Mouse (Mus musculus): Measurements from ENCODE around the gene Rpf1. TPM values are rescaled to one million over a fixed set of nuclear protein-coding genes. Genes with fewer than 3 reads are reported as not detected.

Rpf1 gene
- polyA plus RNA-seq, 2 experiments: 20.6 to 32.7 TPM

GRCm38 (mm10) chr3:146534986-146535385 lies 13.8 kb upstream of the Rpf1 start:
- no peaks in the 10 kb centered on the region for H3K36me3 ChIP-seq (replicated peaks; ENCODE audit: control insufficient read depth, insufficient read depth, low read depth)
- no peaks in the 10 kb centered on the region for H3K27me3 ChIP-seq (ENCODE audit: control insufficient read depth, insufficient read depth, low read length)
- DNase-seq (ENCODE audit: low read depth in 3 of 3, low spot score in 3 of 3): no peak
- no peak overlapping the region for H3K4me2 ChIP-seq (ENCODE audit: low read depth)
- no peaks in the 10 kb centered on the region for H3K4me1 ChIP-seq (replicated peaks; ENCODE audit: control insufficient read depth in 2 of 2, insufficient read depth in 2 of 2, low read length in 1 of 2)
- WGBS (ENCODE audit: insufficient replicate concordance): 57% methylated on average over 6 of the region's 6 CpGs
- no peaks in the 10 kb centered on the region for H3K9me3 ChIP-seq (ENCODE audit: control insufficient read depth, low read length)
- TF ChIP-seq EP300 (IDR thresholded peaks at IDR 0.05; ENCODE audit: low read depth) (no peak), CTCF (IDR thresholded peaks at IDR 0.05; ENCODE audit: low read depth) (no peak)
- H3K9ac ChIP-seq (replicated peaks): no peak overlapping the region
- no peak overlapping the region for H3K27ac ChIP-seq
- H3K4me3 ChIP-seq (ENCODE audit: insufficient read depth in 1 of 2, low read depth in 2 of 2, low read length in 2 of 2): no peak overlapping the region
- ATAC-seq (ENCODE audit: insufficient read depth): no peak

- Histone ChIP-seq H3K9me3 (ENCODE audit: control insufficient read depth, low read length) (no peaks in the 10 kb centered on the region), H3K36me3 (replicated peaks; ENCODE audit: control insufficient read depth, insufficient read depth, low read depth) (no peaks in the 10 kb centered on the region), H3K4me2 (ENCODE audit: low read depth) (no peak overlapping the region), H3K27me3 (ENCODE audit: control insufficient read depth, insufficient read depth, low read length) (no peaks in the 10 kb centered on the region), H3K27ac (no peak overlapping the region), H3K4me3 (ENCODE audit: insufficient read depth in 1 of 2, low read depth in 2 of 2, low read length in 2 of 2) (no peak overlapping the region), H3K9ac (replicated peaks) (no peak overlapping the region), H3K4me1 (replicated peaks; ENCODE audit: control insufficient read depth in 2 of 2, insufficient read depth in 2 of 2, low read length in 1 of 2) (no peaks in the 10 kb centered on the region)
- no peak for ATAC-seq (ENCODE audit: insufficient read depth)
- TF ChIP-seq EP300 (IDR thresholded peaks at IDR 0.05; ENCODE audit: low read depth) (no peak), CTCF (IDR thresholded peaks at IDR 0.05; ENCODE audit: low read depth) (no peak)
- WGBS (ENCODE audit: insufficient replicate concordance): 39% methylated on average over 2 of the region's 2 CpGs
- DNase-seq (ENCODE audit: low read depth in 3 of 3, low spot score in 3 of 3): no peak
Observed at GRCm38 (mm10) chr3:146528335-146528734, 7.1 kb upstream of the Rpf1 start.

- peak overlapping the region; percentile 89 for H3K27ac ChIP-seq
- H3K36me3 ChIP-seq (replicated peaks; ENCODE audit: control insufficient read depth, insufficient read depth, low read depth): peaks cover 16% of the 10 kb centered on the region
- TF ChIP-seq EP300 (IDR thresholded peaks at IDR 0.05; ENCODE audit: low read depth) (no peak), CTCF (IDR thresholded peaks at IDR 0.05; ENCODE audit: low read depth) (no peak)
- H3K9ac ChIP-seq (replicated peaks): peak overlapping the region; percentile 89
- peak overlapping the region; percentile 94 for H3K4me2 ChIP-seq (ENCODE audit: low read depth)
- no peaks in the 10 kb centered on the region for H3K9me3 ChIP-seq (ENCODE audit: control insufficient read depth, low read length)
- DNase-seq (ENCODE audit: low read depth in 3 of 3, low spot score in 3 of 3) (no peak), ATAC-seq (ENCODE audit: insufficient read depth) (no peak)
- H3K4me3 ChIP-seq (ENCODE audit: insufficient read depth in 1 of 2, low read depth in 2 of 2, low read length in 2 of 2): peak overlapping the region; percentile 92 to 96
- peaks cover 4 to 8% of the 10 kb centered on the region in 2 experiments; a peak in 3 of 4 replicates for H3K4me1 ChIP-seq (replicated peaks; ENCODE audit: control insufficient read depth in 2 of 2, insufficient read depth in 2 of 2, low read length in 1 of 2)
- no peaks in the 10 kb centered on the region for H3K27me3 ChIP-seq (ENCODE audit: control insufficient read depth, insufficient read depth, low read length)
- WGBS (ENCODE audit: insufficient replicate concordance): 4% methylated on average over 8 of the region's 8 CpGs
Observed at GRCm38 (mm10) chr3:146521652-146522020, 407 bp upstream of the Rpf1 start.

- H3K9ac ChIP-seq (replicated peaks): peak overlapping the region; percentile 89
- peaks cover 4 to 8% of the 10 kb centered on the region in 2 experiments; a peak in 3 of 4 replicates for H3K4me1 ChIP-seq (replicated peaks; ENCODE audit: control insufficient read depth in 2 of 2, insufficient read depth in 2 of 2, low read length in 1 of 2)
- no peaks in the 10 kb centered on the region for H3K27me3 ChIP-seq (ENCODE audit: control insufficient read depth, insufficient read depth, low read length)
- H3K9me3 ChIP-seq (ENCODE audit: control insufficient read depth, low read length): no peaks in the 10 kb centered on the region
- ATAC-seq (ENCODE audit: insufficient read depth) (no peak), DNase-seq (ENCODE audit: low read depth in 3 of 3, low spot score in 3 of 3) (no peak)
- peak overlapping the region; percentile 94 for H3K4me2 ChIP-seq (ENCODE audit: low read depth)
- WGBS (ENCODE audit: insufficient replicate concordance): 41% methylated on average over 5 of the region's 5 CpGs
- peak overlapping the region; percentile 75 to 92 for H3K4me3 ChIP-seq (ENCODE audit: insufficient read depth in 1 of 2, low read depth in 2 of 2, low read length in 2 of 2)
- TF ChIP-seq EP300 (IDR thresholded peaks at IDR 0.05; ENCODE audit: low read depth) (no peak), CTCF (IDR thresholded peaks at IDR 0.05; ENCODE audit: low read depth) (no peak)
- H3K36me3 ChIP-seq (replicated peaks; ENCODE audit: control insufficient read depth, insufficient read depth, low read depth): peaks cover 19% of the 10 kb centered on the region
- H3K27ac ChIP-seq: peak overlapping the region; percentile 89
Observed at GRCm38 (mm10) chr3:146520226-146520797, 917 bp downstream of the Rpf1 start.

GRCm38 (mm10) chr3:146506711-146507110 lies 14.5 kb downstream of the Rpf1 start:
- Histone ChIP-seq H3K4me3 (ENCODE audit: insufficient read depth in 1 of 2, low read depth in 2 of 2, low read length in 2 of 2) (no peak overlapping the region), H3K4me2 (ENCODE audit: low read depth) (no peak overlapping the region), H3K9ac (replicated peaks) (no peak overlapping the region), H3K27me3 (ENCODE audit: control insufficient read depth, insufficient read depth, low read length) (no peaks in the 10 kb centered on the region), H3K9me3 (ENCODE audit: control insufficient read depth, low read length) (no peaks in the 10 kb centered on the region), H3K4me1 (replicated peaks; ENCODE audit: control insufficient read depth in 2 of 2, insufficient read depth in 2 of 2, low read length in 1 of 2) (peaks cover under 1 to 4% of the 10 kb centered on the region in 2 experiments), H3K36me3 (replicated peaks; ENCODE audit: control insufficient read depth, insufficient read depth, low read depth) (peaks cover 63% of the 10 kb centered on the region), H3K27ac (no peak overlapping the region)
- DNase-seq (ENCODE audit: low read depth in 3 of 3, low spot score in 3 of 3) (no peak), ATAC-seq (ENCODE audit: insufficient read depth) (no peak; the same call in 1 of the 2 replicates)
- TF ChIP-seq EP300 (IDR thresholded peaks at IDR 0.05; ENCODE audit: low read depth): no peak
- no peak for TF ChIP-seq CTCF (IDR thresholded peaks at IDR 0.05; ENCODE audit: low read depth)
- WGBS (ENCODE audit: insufficient replicate concordance): 85% methylated on average over 7 of the region's 7 CpGs
